Mouse (Mus musculus) E14TG2a.4 (cell line): ENCODE data around the gene Exosc6.
A peak's percentile ranks its signal among the peaks of the same experiment; 100 is the strongest.
"Not testable (repeated sequence)": the region's sequence is repeated elsewhere in the genome, so short reads cannot be mapped to it uniquely, and the experiment has no call there.

ENCODE experiments used
- H3K27me3 ChIP-seq: 2 replicates; pipeline ENCODE4 v1.6.1; 2014; ENCODE audit warnings: low read length, control low read depth; ENCODE audit not compliant: insufficient read depth
- H3K36me3 ChIP-seq: 2 replicates; pipeline ENCODE4 v1.6.1; 2014; ENCODE audit warnings: low read length, control low read depth; ENCODE audit not compliant: insufficient read depth
- H3K4me1 ChIP-seq: replicated peaks from 2 replicates; pipeline ENCODE4 v1.6.1; 2014; ENCODE audit warnings: low read depth, low read length, control low read depth
- H3K4me3 ChIP-seq: replicated peaks from 2 replicates; pipeline ENCODE4 v1.5.1; 2014; ENCODE audit warnings: mild to moderate bottlenecking, low read length
- H3K9me3 ChIP-seq: 2 replicates; pipeline ENCODE4 v1.6.1; 2014; ENCODE audit warnings: low read length, control low read depth
- CTCF ChIP-seq: conservative IDR thresholded peaks from 2 replicates; pipeline ENCODE4 v1.5.1; 2014; ENCODE audit warnings: low read length
- NANOG ChIP-seq: IDR thresholded peaks from 2 replicates; pipeline ENCODE4 v1.6.1; 2014; ENCODE audit warnings: borderline replicate concordance, low read length, mixed read lengths
- POU5F1 ChIP-seq: IDR thresholded peaks from 2 replicates; pipeline ENCODE4 v1.6.1; 2014; ENCODE audit warnings: low read length, borderline replicate concordance

Exosc6 gene

DNA sequence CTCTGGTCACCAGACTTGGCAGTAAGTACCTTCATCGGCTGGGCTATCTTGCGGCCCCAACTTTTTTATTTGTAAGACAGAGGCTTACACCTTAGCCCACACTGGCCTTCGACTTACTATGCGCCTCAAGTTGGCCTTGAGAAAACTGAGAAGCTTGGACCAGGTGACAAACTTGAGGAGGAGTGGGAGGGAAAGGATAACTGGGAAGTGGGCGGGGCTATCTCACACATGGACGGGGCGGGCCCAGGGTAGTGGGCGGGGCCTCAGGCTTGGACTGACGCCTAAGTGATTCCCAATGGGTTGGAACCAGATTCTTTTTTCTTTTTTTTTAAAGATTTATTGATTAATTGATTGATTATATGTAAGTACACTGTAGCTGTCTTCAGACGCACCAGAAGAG lies 11.3 kb downstream of the Exosc6 start:
- TF ChIP-seq NANOG = no peak
- no peak for TF ChIP-seq POU5F1
- TF ChIP-seq CTCF = no peak
- Histone ChIP-seq H3K4me1 (peaks cover 19% of the 10 kb centered on the region), H3K9me3 (no peaks in the 10 kb centered on the region), H3K36me3 (no peaks in the 10 kb centered on the region), H3K27me3 (peaks cover 29% of the 10 kb centered on the region), H3K4me3 (no peak overlapping the region)

DNA sequence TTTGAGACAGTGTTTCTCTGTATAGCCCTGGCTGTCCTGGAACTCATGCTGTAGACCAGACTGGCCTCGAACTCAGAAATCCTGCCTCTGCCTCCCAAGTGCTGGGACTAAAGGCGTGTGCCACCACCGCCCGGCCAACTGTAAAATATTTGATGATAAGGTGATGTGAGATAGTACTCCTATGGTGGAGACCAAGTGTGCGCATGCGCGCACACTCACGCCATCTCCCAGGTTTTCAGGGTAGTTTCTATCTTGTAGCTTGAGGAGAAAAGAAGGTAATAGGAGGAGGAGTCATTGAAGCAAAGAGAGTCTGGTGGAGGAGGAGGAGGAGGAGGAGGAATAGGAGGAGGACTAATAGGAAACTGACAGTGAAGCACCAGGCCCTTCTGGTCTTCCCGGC lies 12.5 kb downstream of the Exosc6 start:
- not testable (repeated sequence) for H3K9me3 ChIP-seq, H3K36me3 ChIP-seq, H3K4me3 ChIP-seq
- Histone ChIP-seq H3K27me3 (peaks cover 29% of the 10 kb centered on the region), H3K4me1 (peaks cover 15% of the 10 kb centered on the region)

DNA sequence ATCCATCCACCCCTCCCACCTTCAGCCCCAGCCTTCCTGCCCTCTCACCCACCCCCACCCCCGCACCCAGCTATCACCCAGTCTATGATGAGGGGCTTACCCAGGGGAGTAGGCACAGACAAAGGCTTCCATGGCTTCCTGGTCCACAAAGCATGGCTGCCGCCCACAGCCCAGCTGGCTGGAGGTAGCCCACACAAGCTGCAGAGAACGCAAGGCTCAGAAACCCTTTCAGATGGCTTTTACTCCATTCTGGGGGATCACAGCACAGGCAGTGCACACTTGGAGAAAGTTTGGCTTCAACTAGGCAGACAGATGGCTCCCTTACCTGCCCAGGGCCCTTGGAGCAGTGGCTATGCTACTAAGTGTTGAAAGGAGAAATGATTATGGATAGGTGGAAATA lies 19.8 kb downstream of the Exosc6 start:
- peaks cover 17% of the 10 kb centered on the region for H3K4me1 ChIP-seq

DNA sequence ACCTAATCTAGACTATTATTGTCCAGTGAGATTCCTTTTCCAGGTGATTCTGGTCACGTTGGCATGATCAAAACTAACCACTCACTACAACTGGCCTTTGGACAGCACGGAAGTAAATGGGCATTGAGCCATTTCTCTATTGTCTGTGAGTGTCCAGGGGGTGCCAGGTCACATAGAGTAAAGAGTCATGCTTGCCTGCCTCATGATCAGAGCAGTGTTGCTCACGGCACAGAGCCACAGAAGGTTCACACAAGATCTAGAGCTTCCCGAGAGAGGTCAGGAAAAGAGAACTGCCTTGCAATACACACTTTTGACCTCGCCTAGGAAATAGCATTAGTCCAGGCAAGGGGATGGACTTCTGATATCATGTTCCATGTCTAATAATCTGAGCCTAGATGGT lies 23.3 kb downstream of the Exosc6 start:
- no peaks in the 10 kb centered on the region for H3K9me3 ChIP-seq
- no peaks in the 10 kb centered on the region for H3K36me3 ChIP-seq
- no peak overlapping the region for H3K4me3 ChIP-seq
- TF ChIP-seq POU5F1 (no peak), CTCF (no peak), NANOG (no peak)
- H3K27me3 ChIP-seq = peaks cover 6% of the 10 kb centered on the region; the same call in 1 of the 2 replicates
- H3K4me1 ChIP-seq = peaks cover 14% of the 10 kb centered on the region

More for the DNA sequence above, 19.8 kb downstream of the Exosc6 start:
- Histone ChIP-seq H3K4me3 (no peak overlapping the region), H3K9me3 (peaks cover 4% of the 10 kb centered on the region; the same call in 1 of the 2 replicates), H3K27me3 (0 out of 2 replicates have a peak, but pooled peaks cover 12% of the 10 kb centered on the region), H3K36me3 (no peaks in the 10 kb centered on the region)
- TF ChIP-seq NANOG (no peak), POU5F1 (no peak)

DNA sequence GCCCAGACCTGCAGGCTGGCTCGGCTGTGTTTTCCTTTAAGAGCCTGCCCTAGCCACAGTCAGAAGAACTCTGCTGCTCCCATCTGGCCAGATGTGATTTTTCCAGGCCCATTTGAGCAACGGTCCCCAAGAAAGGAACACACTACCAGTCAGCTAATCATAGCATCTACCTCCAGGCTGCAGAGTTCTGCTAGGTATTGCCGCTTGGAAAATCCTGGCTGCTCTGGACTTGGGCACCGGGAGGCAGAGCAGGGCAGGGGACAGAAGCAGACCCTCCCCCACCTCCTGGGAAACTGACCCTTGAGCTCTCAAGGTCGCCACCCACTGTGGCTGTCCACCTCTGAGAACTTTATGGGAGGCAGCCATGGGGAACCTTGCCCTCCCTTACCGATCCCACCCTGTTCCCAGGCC lies 23.7 kb downstream of the Exosc6 start:
- peaks cover 14% of the 10 kb centered on the region for H3K4me1 ChIP-seq
- no peaks in the 10 kb centered on the region for H3K36me3 ChIP-seq
- H3K4me3 ChIP-seq = no peak overlapping the region
- TF ChIP-seq CTCF = no peak
- no peak for TF ChIP-seq POU5F1
- TF ChIP-seq NANOG = no peak
- H3K27me3 ChIP-seq = peaks cover 6% of the 10 kb centered on the region; the same call in 1 of the 2 replicates
- H3K9me3 ChIP-seq = no peaks in the 10 kb centered on the region

DNA sequence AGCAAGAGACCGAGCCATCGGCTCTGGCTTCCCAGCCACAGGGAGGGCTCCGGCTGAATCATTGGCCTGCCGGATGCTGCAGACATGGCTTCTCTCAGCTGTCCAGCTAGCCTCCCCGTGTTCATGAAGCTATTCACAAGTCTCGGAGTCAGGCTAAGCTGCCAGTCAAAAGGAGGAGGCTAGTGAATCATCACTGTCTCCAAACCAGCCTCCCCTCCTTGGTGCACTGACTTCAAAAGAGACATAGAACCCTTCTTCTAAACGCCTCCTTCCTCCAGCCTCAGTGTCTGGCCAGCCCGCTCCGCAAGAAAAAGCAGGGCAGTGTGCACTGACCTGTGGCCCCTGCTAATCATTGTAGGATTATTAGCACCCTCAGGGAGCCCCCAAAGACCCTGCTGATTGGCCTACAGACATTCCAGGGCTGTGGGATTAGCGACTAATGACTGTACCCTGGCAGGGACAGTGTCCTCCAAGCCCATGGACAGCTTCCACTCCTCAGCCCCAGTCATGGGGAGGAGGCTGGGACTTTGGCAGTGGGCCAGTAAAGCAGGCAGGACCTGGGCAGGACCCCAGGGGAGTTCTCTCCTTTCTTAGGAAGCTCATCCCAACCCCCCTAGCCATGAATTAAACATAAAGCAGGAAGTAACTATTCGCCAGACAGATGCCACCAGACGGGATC lies 25.6 kb downstream of the Exosc6 start:
- H3K9me3 ChIP-seq = no peaks in the 10 kb centered on the region
- TF ChIP-seq CTCF (no peak), POU5F1 (no peak), NANOG (no peak)
- H3K4me3 ChIP-seq = no peak overlapping the region
- H3K4me1 ChIP-seq = peaks cover 14% of the 10 kb centered on the region
- no peaks in the 10 kb centered on the region for H3K36me3 ChIP-seq
- H3K27me3 ChIP-seq = peaks cover 6% of the 10 kb centered on the region; the same call in 1 of the 2 replicates

DNA sequence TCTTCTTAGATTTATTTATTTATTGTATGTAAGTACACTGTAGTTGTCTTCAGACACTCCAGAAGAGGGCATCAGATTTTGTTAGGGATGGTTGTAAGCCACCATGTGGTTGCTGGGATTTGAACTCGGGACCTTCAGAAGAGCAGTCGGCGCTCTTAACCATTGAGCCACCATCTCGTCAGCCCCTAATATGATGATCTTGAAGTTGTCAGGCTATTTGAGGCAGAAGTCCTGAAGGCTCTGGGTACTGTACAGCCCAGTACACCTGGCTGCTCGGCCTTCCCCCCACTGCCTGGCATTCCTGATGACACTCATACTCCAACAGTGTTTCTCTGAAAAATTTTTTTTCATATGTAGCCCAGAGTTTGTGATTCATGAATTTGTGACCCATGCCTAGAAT lies 27.8 kb downstream of the Exosc6 start:
- H3K9me3 ChIP-seq, H3K27me3 ChIP-seq, H3K36me3 ChIP-seq, H3K4me3 ChIP-seq: not testable (repeated sequence)
- H3K4me1 ChIP-seq = peaks cover 14% of the 10 kb centered on the region

DNA sequence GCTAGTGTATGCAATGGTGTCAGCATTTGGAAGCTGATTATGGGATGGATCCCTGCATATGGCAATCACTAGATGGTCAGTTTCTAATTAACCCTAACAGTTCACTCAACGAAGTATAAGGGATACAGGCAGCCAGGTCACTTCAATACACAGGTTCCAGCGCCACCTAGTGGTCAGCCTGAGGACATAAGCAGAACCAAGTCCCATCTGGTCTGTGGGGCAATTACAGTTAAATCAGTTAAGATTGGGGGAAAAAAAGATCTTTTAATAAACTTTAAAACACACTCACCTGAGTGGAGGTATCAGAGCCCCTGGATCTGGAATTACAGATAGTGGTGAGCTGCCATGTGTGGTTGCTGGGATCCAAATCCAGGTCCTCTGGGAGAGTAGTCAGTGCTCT lies 34.0 kb downstream of the Exosc6 start:
- H3K27me3 ChIP-seq = no peaks in the 10 kb centered on the region
- peak; percentile 77 for TF ChIP-seq CTCF
- TF ChIP-seq POU5F1 = no peak
- H3K4me3 ChIP-seq = no peak overlapping the region
- H3K4me1 ChIP-seq = peaks cover 4% of the 10 kb centered on the region
- no peaks in the 10 kb centered on the region for H3K36me3 ChIP-seq
- peaks cover 8% of the 10 kb centered on the region; the same call in 1 of the 2 replicates for H3K9me3 ChIP-seq

DNA sequence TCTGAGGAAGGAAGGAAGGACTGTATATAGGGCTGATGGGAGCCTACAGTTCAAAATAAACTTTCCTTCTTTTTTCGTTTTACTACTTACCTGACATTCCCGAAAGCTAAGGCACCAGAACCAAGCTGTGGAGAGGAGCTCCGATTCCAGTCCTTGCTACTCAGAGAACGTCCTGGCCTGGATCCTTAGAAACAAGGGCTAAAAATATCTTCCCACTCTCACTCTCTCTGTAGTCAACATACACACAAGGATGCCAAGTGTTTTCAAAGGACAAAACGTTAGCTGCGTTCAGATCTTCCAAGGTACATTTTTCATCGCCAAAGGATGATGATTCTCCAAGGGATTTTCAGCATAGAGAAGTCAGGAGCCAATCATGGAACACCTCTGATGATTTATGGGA lies 35.6 kb downstream of the Exosc6 start:
- Histone ChIP-seq H3K9me3 (peaks cover 8% of the 10 kb centered on the region; the same call in 1 of the 2 replicates), H3K27me3 (no peaks in the 10 kb centered on the region), H3K4me3 (no peak overlapping the region), H3K4me1 (peaks cover 16% of the 10 kb centered on the region), H3K36me3 (no peaks in the 10 kb centered on the region)
- TF ChIP-seq CTCF = no peak
- TF ChIP-seq NANOG = no peak
- no peak for TF ChIP-seq POU5F1

DNA sequence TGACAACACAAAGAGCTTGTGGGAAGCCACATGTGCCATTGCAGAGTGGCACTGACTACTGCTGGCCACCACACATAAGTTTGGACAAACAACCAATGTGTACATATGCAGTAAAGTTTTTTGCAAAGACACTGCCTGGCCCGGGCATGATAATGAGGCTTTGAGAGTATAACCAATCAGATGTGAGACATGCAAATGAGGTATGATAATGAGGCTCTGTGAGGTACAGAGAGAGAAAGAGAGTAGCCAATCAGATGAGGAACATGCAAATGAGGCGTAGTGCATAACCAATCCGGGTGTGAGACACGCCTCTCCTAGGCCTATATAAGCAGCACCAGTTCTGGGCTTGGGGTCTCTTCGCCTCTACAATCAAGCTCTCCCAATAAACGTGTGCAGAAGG lies 36.2 kb downstream of the Exosc6 start, which contains the start of gene Clec18a:
Gene Clec18a, minus strand, starts transcription at position 101 of the 400 bp plus-strand sequence.
- H3K4me3 ChIP-seq, H3K9me3 ChIP-seq, H3K36me3 ChIP-seq, H3K27me3 ChIP-seq: not testable (repeated sequence)
- peaks cover 16% of the 10 kb centered on the region for H3K4me1 ChIP-seq
